Mouse (Mus musculus) stomach, embryonic 16.5 days (tissue): Measurements from ENCODE around the gene Plekhf1. TPM values are rescaled to one million over a fixed set of nuclear protein-coding genes. Genes with fewer than 3 reads are reported as not detected.
A peak's percentile ranks its signal among the peaks of the same experiment; 100 is the strongest.

Experiments used
- ATAC-seq: fragments of 200-750 bp; cut with Nextera tagmentation; 2 replicates; pipeline ENCODE4 v1.8.0; 2017; ENCODE audit warnings: moderate number of reproducible peaks, moderate TSS enrichment; ENCODE audit not compliant: insufficient read depth, low FRiP score
- H3K27ac ChIP-seq: fragments of 300-500 bp; sonication (generic); 2 replicates; pipeline ENCODE4 v1.5.1; 2014; ENCODE audit warnings: low read length
- H3K27me3 ChIP-seq: fragments of 300-500 bp; sonication (generic); 2 replicates; pipeline ENCODE4 v1.6.1; 2014; ENCODE audit warnings: low read length, control low read depth, mixed read lengths; ENCODE audit not compliant: control insufficient read depth, insufficient read depth
- H3K36me3 ChIP-seq: fragments of 300-500 bp; sonication (generic); 2 replicates; pipeline ENCODE4 v1.6.1; 2014; ENCODE audit warnings: low read length; ENCODE audit not compliant: control insufficient read depth, insufficient read depth
- H3K4me1 ChIP-seq: fragments of 300-500 bp; sonication (generic); 2 replicates; pipeline ENCODE4 v1.6.1; 2014; ENCODE audit warnings: low read length, control low read depth, mixed read lengths; ENCODE audit not compliant: control insufficient read depth, insufficient read depth
- H3K4me2 ChIP-seq: fragments of 300-500 bp; sonication (generic); 2 replicates; pipeline ENCODE4 v1.6.1; 2014; ENCODE audit warnings: low read depth, low read length, mixed read lengths
- H3K4me3 ChIP-seq: fragments of 300-500 bp; sonication (generic); replicated peaks from 2 replicates; pipeline ENCODE4 v1.5.1; 2014; ENCODE audit warnings: mild to moderate bottlenecking, low read length
- H3K9ac ChIP-seq: fragments of 300-500 bp; sonication (generic); 2 replicates; pipeline ENCODE4 v1.6.1; 2014; ENCODE audit warnings: low read length
- H3K9me3 ChIP-seq: fragments of 300-500 bp; sonication (generic); replicated peaks from 2 replicates; pipeline ENCODE4 v1.6.1; 2016; ENCODE audit warnings: low read length, control low read depth; ENCODE audit not compliant: control insufficient read depth
- WGBS: fragments of 180-500 bp; shearing (Covaris S2); extraction: QIAGEN DNeasy Blood & Tissue Kit; methylation state at CpG from one replicate; pipeline ENCODE4 v1.1.7; 2014; 5-methylcytosine and 5-hydroxymethylcytosine counted together
- polyA plus RNA-seq: library from polyadenylated mRNA; unstranded; fragments of >200 nt; fragmentation: Nextera tagmentation; extraction: Ambion mirVana; gene quantifications from 2 replicates; pipeline ENCODE4 v1.2.1, GENCODE M21; 2015

Plekhf1 gene
- 4.0 and 4.1 TPM in 2 replicates for polyA plus RNA-seq

- ATAC-seq, result peak; percentile 95
- Histone ChIP-seq H3K36me3 (no peaks in the 10 kb centered on the region), H3K9me3 (no peaks in the 10 kb centered on the region), H3K27me3 (no peaks in the 10 kb centered on the region), H3K27ac (peak within 1 kb of the TSS; percentile 70), H3K9ac (peak within 1 kb of the TSS; percentile 72), H3K4me1 (0 out of 2 replicates have a peak, but pooled peaks cover 4% of the 10 kb centered on the region), H3K4me2 (peak within 1 kb of the TSS; percentile 67), H3K4me3 (peak within 1 kb of the TSS; percentile 61)
- under 1% methylated on average over 36 of the region's 36 CpGs for WGBS
Observed at GRCm38 (mm10) chr7:38227900-38228298, at the start of gene Plekhf1. TSS of gene Plekhf1 (minus strand) at chr7:38228016.

- H3K36me3 ChIP-seq, result no peaks in the 10 kb centered on the region
- H3K4me2 ChIP-seq, result no peak overlapping the region
- H3K4me3 ChIP-seq, result no peak overlapping the region
- ATAC-seq, result no peak
- H3K27me3 ChIP-seq, result no peaks in the 10 kb centered on the region
- H3K4me1 ChIP-seq, result peaks cover 9% of the 10 kb centered on the region
- H3K27ac ChIP-seq, result no peak overlapping the region
- H3K9ac ChIP-seq, result no peak overlapping the region
- H3K9me3 ChIP-seq, result no peaks in the 10 kb centered on the region
Observed at GRCm38 (mm10) chr7:38272551-38272950, 44.7 kb upstream of the Plekhf1 start.

- H3K27me3 ChIP-seq, result no peaks in the 10 kb centered on the region
- no peaks in the 10 kb centered on the region for H3K36me3 ChIP-seq
- no peak for ATAC-seq
- no peaks in the 10 kb centered on the region for H3K9me3 ChIP-seq
- H3K4me3 ChIP-seq, result peak overlapping the region; percentile 75
- 11% methylated on average over 4 of the region's 4 CpGs for WGBS
- no peak overlapping the region for H3K27ac ChIP-seq
- H3K9ac ChIP-seq, result peak overlapping the region; percentile 90
- H3K4me2 ChIP-seq, result peak overlapping the region; percentile 85
- peaks cover 9% of the 10 kb centered on the region for H3K4me1 ChIP-seq
Observed at GRCm38 (mm10) chr7:38271859-38272258, 44.0 kb upstream of the Plekhf1 start.

- peak overlapping the region; percentile 64 for H3K27ac ChIP-seq
- H3K36me3 ChIP-seq, result 0 out of 2 replicates have a peak, but pooled peaks cover 4% of the 10 kb centered on the region
- no peak for ATAC-seq
- no peaks in the 10 kb centered on the region for H3K27me3 ChIP-seq
- H3K9me3 ChIP-seq, result no peaks in the 10 kb centered on the region
- H3K4me1 ChIP-seq, result peaks cover 9% of the 10 kb centered on the region
- WGBS, result under 1% methylated on average over 11 of the region's 11 CpGs
- peak overlapping the region; percentile 75 for H3K4me3 ChIP-seq
- peak overlapping the region; percentile 90 for H3K9ac ChIP-seq
- peak overlapping the region; percentile 85 for H3K4me2 ChIP-seq
Observed at GRCm38 (mm10) chr7:38271511-38271811, 43.6 kb upstream of the Plekhf1 start.

GRCm38 (mm10) chr7:38270703-38271510, 43.1 kb upstream of the Plekhf1 start, which contains the start of gene Pop4:
TSS of gene Pop4 (minus strand) at chr7:38271423.
- Histone ChIP-seq H3K27ac (peak within 1 kb of the TSS; percentile 64), H3K4me3 (peak within 1 kb of the TSS; percentile 75), H3K27me3 (no peaks in the 10 kb centered on the region), H3K4me2 (peak within 1 kb of the TSS; percentile 85), H3K9ac (peak within 1 kb of the TSS; percentile 90), H3K4me1 (peaks cover 9% of the 10 kb centered on the region), H3K36me3 (peaks cover 6% of the 10 kb centered on the region), H3K9me3 (no peaks in the 10 kb centered on the region)
- ATAC-seq, result peak; percentile 90
- under 1% methylated on average over 38 of the region's 38 CpGs for WGBS

- Histone ChIP-seq H3K9me3 (no peaks in the 10 kb centered on the region), H3K4me1 (peaks cover 9% of the 10 kb centered on the region), H3K9ac (no peak overlapping the region), H3K4me3 (no peak overlapping the region), H3K36me3 (peaks cover 20% of the 10 kb centered on the region), H3K27ac (no peak overlapping the region), H3K4me2 (no peak overlapping the region), H3K27me3 (no peaks in the 10 kb centered on the region)
- no peak for ATAC-seq
- 85% methylated on average over 8 of the region's 8 CpGs for WGBS
Observed at GRCm38 (mm10) chr7:38267006-38267680, 39.3 kb upstream of the Plekhf1 start.

- H3K9me3 ChIP-seq, result no peaks in the 10 kb centered on the region
- peaks cover 20% of the 10 kb centered on the region for H3K36me3 ChIP-seq
- H3K27me3 ChIP-seq, result no peaks in the 10 kb centered on the region
- H3K4me2 ChIP-seq, result no peak overlapping the region
- no peak overlapping the region for H3K27ac ChIP-seq
- WGBS, result 80% methylated on average over 5 of the region's 5 CpGs
- no peak overlapping the region for H3K9ac ChIP-seq
- no peaks in the 10 kb centered on the region for H3K4me1 ChIP-seq
- no peak for ATAC-seq
- H3K4me3 ChIP-seq, result no peak overlapping the region
Observed at GRCm38 (mm10) chr7:38262406-38262805, 34.6 kb upstream of the Plekhf1 start.

- Histone ChIP-seq H3K9ac (no peak overlapping the region), H3K27me3 (no peaks in the 10 kb centered on the region), H3K27ac (no peak overlapping the region), H3K36me3 (peaks cover 3% of the 10 kb centered on the region; the same call in 1 of the 2 replicates), H3K4me1 (no peaks in the 10 kb centered on the region), H3K4me3 (no peak overlapping the region), H3K4me2 (no peak overlapping the region), H3K9me3 (no peaks in the 10 kb centered on the region)
- no peak for ATAC-seq
- WGBS, result 82% methylated on average over 2 of the region's 2 CpGs
Observed at GRCm38 (mm10) chr7:38259631-38260030, 31.8 kb upstream of the Plekhf1 start.

GRCm38 (mm10) chr7:38253441-38253840, 25.6 kb upstream of the Plekhf1 start:
- H3K27me3 ChIP-seq, result no peaks in the 10 kb centered on the region
- no peaks in the 10 kb centered on the region for H3K36me3 ChIP-seq
- H3K4me2 ChIP-seq, result no peak overlapping the region
- ATAC-seq, result no peak
- no peak overlapping the region for H3K4me3 ChIP-seq
- no peaks in the 10 kb centered on the region for H3K9me3 ChIP-seq
- no peak overlapping the region for H3K27ac ChIP-seq
- no peak overlapping the region for H3K9ac ChIP-seq
- H3K4me1 ChIP-seq, result no peaks in the 10 kb centered on the region
